Mouse (Mus musculus): Measurements from ENCODE around the gene Nelfe. TPM values are rescaled to one million over a fixed set of nuclear protein-coding genes. Genes with fewer than 3 reads are reported as not detected.
"Not testable (repeated sequence)": the region's sequence is repeated elsewhere in the genome, so short reads cannot be mapped to it uniquely, and the experiment has no call there.

Nelfe gene
- polyA plus RNA-seq, 1 experiment from 2014 or later: 95.0 TPM

DNA sequence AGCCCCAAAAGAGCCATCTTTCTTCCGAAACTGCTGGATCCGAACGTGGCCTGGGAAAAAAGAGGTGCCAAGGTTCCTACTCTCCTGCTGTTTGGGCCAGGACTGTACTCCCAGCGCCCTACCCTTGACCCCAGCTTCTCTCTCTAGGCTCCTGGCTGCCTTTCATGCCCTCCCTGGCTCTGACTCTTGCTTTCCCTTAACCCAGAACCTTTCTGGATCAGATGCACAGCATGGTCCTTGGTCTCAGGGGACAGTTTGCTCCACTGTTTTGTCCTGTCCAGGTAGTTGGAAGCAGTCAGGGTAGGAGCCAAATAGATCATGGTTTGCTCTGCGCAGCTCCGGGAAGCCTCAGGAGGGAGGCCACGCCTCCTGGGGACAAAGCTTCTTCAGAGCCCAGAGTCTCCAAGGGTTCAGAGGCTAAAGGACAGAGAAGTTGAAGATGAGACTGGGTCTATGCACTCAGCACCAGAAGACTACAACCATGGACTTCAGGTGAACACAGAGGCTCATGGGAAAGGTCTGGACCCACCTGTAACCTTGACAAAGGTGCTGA, 35.3 kb upstream of the Nelfe start:
- Histone ChIP-seq H3K4me3 (replicated peaks) (no peak overlapping the region), H3K4me2 (replicated peaks) (no peak overlapping the region), H3K9me3 (no peaks in the 10 kb centered on the region), H3K27me3 (no peaks in the 10 kb centered on the region), H3K36me3 (no peaks in the 10 kb centered on the region), H3K9ac (replicated peaks) (no peak overlapping the region), H3K27ac (no peak overlapping the region), H3K4me1 (replicated peaks) (no peaks in the 10 kb centered on the region)
- no peak for ATAC-seq
- 82% methylated on average over 7 of the region's 7 CpGs for WGBS

- not testable (repeated sequence) for H3K9me3 ChIP-seq; ATAC-seq; H3K4me3 ChIP-seq (replicated peaks); H3K27ac ChIP-seq; H3K4me1 ChIP-seq (replicated peaks); H3K9ac ChIP-seq (replicated peaks); H3K4me2 ChIP-seq (replicated peaks); H3K27me3 ChIP-seq
- H3K36me3 ChIP-seq: peaks cover 79% of the 10 kb centered on the region
- WGBS: 95% methylated on average over 1 of the region's 1 CpGs
These were observed 19.4 kb upstream of the Nelfe start for GRCm38 (mm10) chr17:34830776-34831175.

DNA sequence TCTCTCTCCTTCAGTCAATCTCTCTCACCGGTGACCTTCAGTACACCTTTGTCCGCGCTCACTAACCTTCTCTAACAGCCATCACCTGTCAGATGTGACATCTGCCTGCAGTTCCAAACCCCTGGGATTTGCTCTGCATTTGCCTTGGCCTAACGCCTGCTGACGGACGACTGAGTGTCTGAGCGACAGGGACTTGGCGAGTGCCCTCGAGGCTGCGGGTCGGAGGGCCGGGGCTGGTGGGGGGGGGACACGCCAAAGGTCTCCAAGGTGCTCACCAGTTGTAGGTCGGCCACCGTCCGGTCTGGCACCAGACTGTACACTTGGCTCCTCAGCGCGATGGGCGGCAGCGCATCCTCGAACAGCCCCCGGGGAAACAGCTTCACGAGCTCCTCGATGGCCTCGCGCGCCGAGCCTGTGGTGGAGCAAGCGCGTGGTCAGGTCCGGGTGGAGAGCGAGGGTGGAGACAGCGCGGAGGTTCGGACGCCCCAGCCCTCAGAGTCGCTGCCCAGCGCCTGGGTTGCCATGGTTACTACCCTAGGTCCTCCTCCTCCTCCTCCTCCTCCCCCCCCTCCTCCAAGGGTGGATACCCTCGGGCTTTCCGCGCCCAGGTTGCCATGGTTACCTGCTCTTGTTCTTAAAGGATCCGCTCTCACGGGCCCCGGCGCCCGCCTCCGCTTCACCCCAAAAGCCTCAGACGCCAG, 13.9 kb upstream of the Nelfe start:
- Histone ChIP-seq H3K9me3 (no peaks in the 10 kb centered on the region), H3K27me3 (no peaks in the 10 kb centered on the region), H3K9ac (replicated peaks) (peak overlapping the region; percentile 81), H3K4me3 (replicated peaks) (peak overlapping the region; percentile 70), H3K36me3 (peaks cover 54% of the 10 kb centered on the region), H3K4me2 (replicated peaks) (peak overlapping the region; percentile 99), H3K27ac (peak overlapping the region; percentile 84), H3K4me1 (replicated peaks) (peaks cover 32% of the 10 kb centered on the region)
- ATAC-seq: peak; percentile 84
- WGBS: 4% methylated on average over 48 of the region's 48 CpGs

DNA sequence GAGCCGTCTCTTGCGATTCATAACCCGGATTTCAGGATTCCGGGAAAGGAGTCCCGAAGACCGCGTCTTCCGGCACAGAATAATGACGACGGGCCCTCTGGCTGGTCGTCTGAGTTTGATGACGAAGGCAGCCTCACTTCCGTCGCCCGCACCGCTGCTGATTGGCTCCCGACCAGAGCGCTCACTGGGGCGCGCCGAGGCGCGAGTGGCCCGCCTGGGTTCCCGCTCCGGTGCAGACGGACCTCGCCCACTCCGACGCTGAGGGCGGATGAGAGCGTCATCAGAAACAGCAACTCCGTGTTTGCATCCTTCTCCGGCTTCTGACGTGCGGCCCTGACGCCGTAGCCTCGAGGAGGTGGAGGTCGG, 13.4 kb upstream of the Nelfe start, which contains the start of the genes Stk19 and Dxo:
TSS of gene Stk19 (minus strand) at position 90 of the 366 bp plus-strand sequence.
TSS of gene Dxo (plus strand) at position 164 of the 366 bp plus-strand sequence.
- no peaks in the 10 kb centered on the region for H3K9me3 ChIP-seq
- no peaks in the 10 kb centered on the region for H3K27me3 ChIP-seq
- WGBS: under 1% methylated on average over 40 of the region's 40 CpGs
- H3K4me1 ChIP-seq (replicated peaks): peaks cover 32% of the 10 kb centered on the region
- peak within 1 kb of the TSS; percentile 99 for H3K4me2 ChIP-seq (replicated peaks)
- peak; percentile 95 for ATAC-seq
- H3K36me3 ChIP-seq: peaks cover 56% of the 10 kb centered on the region
- H3K4me3 ChIP-seq (replicated peaks): peak within 1 kb of the TSS; percentile 70
- peak within 1 kb of the TSS; percentile 81 for H3K9ac ChIP-seq (replicated peaks)
- H3K27ac ChIP-seq: peak within 1 kb of the TSS; percentile 84

GRCm38 (mm10) chr17:34837464-34838324, 12.5 kb upstream of the Nelfe start:
- H3K4me1 ChIP-seq (replicated peaks): peaks cover 32% of the 10 kb centered on the region
- H3K36me3 ChIP-seq: peaks cover 56% of the 10 kb centered on the region
- peak overlapping the region; percentile 99 for H3K4me2 ChIP-seq (replicated peaks)
- H3K27ac ChIP-seq: peak overlapping the region; percentile 84; the same call in 1 of the 2 replicates
- WGBS: 38% methylated on average over 43 of the region's 43 CpGs
- no peaks in the 10 kb centered on the region for H3K27me3 ChIP-seq
- peak overlapping the region; percentile 70 for H3K4me3 ChIP-seq (replicated peaks)
- peak; percentile 11 for ATAC-seq
- H3K9me3 ChIP-seq: no peaks in the 10 kb centered on the region
- H3K9ac ChIP-seq (replicated peaks): peak overlapping the region; percentile 81

DNA sequence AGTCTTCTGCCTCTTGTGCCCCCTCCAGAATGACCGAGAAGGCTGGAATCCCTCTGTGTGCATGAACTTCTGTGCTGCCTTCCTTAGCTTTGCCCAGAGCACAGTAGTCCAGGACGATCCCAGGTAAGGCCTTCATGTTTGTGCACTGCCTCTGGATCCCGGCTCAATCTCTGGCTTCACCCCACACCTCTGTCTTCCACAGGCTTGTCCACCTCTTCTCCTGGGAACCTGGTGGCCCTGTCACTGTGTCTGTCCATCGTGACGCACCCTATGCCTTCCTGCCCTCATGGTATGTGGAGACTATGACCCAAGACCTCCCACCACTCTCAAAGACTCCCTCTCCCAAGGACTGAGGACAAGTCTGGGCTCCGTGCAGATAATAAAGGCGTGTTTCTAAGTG, 11.4 kb upstream of the Nelfe start:
- 88% methylated on average over 7 of the region's 7 CpGs for WGBS

DNA sequence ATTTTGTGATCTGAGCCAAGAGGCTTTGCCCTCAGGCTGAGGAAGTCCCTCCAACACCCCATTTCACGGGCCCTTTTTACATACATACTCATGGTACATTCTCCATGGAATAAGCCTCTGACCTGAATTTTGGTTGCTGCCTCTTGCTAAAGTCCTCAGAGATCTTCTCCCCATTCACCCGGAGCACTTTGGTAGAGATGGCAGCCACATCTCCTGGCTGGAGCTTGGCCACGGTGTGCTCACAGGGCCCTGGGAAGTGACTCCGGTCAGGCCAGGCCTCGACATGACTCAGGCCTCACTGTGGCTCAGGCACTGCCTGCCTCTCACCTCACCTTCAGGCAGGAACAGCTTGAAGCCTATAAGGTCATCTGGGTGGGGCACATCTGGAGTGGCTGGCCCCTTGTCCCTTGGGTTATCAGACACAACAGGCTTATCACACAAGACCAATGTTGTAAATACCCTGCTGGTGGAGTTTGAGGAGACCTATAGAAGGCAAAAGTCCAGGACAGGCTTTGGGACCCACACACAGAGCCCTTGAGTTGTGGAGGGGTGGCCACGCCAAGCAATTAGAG, 9.4 kb upstream of the Nelfe start:
- ATAC-seq: no peak
- no peak overlapping the region for H3K9ac ChIP-seq (replicated peaks)
- H3K4me1 ChIP-seq (replicated peaks): peaks cover 21% of the 10 kb centered on the region
- H3K4me2 ChIP-seq (replicated peaks): no peak overlapping the region
- H3K36me3 ChIP-seq: peaks cover 73% of the 10 kb centered on the region
- WGBS: 88% methylated on average over 6 of the region's 6 CpGs
- H3K4me3 ChIP-seq (replicated peaks): no peak overlapping the region
- H3K9me3 ChIP-seq: no peaks in the 10 kb centered on the region
- no peaks in the 10 kb centered on the region for H3K27me3 ChIP-seq
- no peak overlapping the region for H3K27ac ChIP-seq

More for the DNA sequence above, 11.4 kb upstream of the Nelfe start:
- Histone ChIP-seq H3K4me2 (replicated peaks) (no peak overlapping the region), H3K4me1 (replicated peaks) (peaks cover 32% of the 10 kb centered on the region), H3K9me3 (no peaks in the 10 kb centered on the region), H3K4me3 (replicated peaks) (no peak overlapping the region), H3K27me3 (no peaks in the 10 kb centered on the region), H3K27ac (no peak overlapping the region), H3K9ac (replicated peaks) (no peak overlapping the region), H3K36me3 (peaks cover 57% of the 10 kb centered on the region)
- no peak for ATAC-seq

DNA sequence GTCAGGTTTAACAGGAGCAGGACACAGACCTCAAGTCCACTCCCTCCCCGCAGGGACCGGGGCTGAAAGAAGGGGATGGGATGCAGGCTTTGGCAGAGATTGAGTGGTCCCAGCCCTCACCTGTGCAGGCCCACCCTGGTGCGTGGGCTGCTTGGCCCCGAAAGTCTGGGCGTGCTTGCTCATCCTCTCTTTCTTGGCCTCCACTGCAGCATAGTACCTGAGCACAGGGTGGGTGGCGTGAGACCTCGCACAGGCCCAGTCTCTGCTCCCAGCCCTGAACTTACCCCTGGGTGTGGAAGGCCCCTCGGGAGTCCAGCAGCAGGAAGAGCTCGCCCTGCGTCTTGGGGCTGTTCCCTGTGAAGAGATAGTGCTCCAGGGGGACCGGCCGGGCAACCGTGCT, 5.3 kb upstream of the Nelfe start:
- Histone ChIP-seq H3K27ac (no peak overlapping the region), H3K9ac (replicated peaks) (no peak overlapping the region), H3K4me3 (replicated peaks) (no peak overlapping the region), H3K27me3 (no peaks in the 10 kb centered on the region), H3K4me2 (replicated peaks) (no peak overlapping the region), H3K9me3 (no peaks in the 10 kb centered on the region), H3K36me3 (peaks cover 84% of the 10 kb centered on the region), H3K4me1 (replicated peaks) (peaks cover 12% of the 10 kb centered on the region)
- 93% methylated on average over 13 of the region's 13 CpGs for WGBS
- no peak for ATAC-seq

GRCm38 (mm10) chr17:34847192-34847591, 3.0 kb upstream of the Nelfe start:
- Histone ChIP-seq H3K9me3 (no peaks in the 10 kb centered on the region), H3K27me3 (no peaks in the 10 kb centered on the region), H3K4me3 (replicated peaks) (no peak overlapping the region), H3K9ac (replicated peaks) (no peak overlapping the region), H3K36me3 (peaks cover 61% of the 10 kb centered on the region), H3K4me1 (replicated peaks) (peaks cover 26% of the 10 kb centered on the region), H3K27ac (no peak overlapping the region), H3K4me2 (replicated peaks) (no peak overlapping the region)
- no peak for ATAC-seq
- WGBS: 88% methylated on average over 6 of the region's 6 CpGs

GRCm38 (mm10) chr17:34847615-34848014, 2.6 kb upstream of the Nelfe start:
- Histone ChIP-seq H3K9me3 (no peaks in the 10 kb centered on the region), H3K4me1 (replicated peaks) (peaks cover 26% of the 10 kb centered on the region), H3K4me2 (replicated peaks) (no peak overlapping the region), H3K27ac (no peak overlapping the region), H3K27me3 (no peaks in the 10 kb centered on the region), H3K36me3 (peaks cover 61% of the 10 kb centered on the region), H3K9ac (replicated peaks) (no peak overlapping the region), H3K4me3 (replicated peaks) (no peak overlapping the region)
- 95% methylated on average over 7 of the region's 7 CpGs for WGBS
- ATAC-seq: no peak

DNA sequence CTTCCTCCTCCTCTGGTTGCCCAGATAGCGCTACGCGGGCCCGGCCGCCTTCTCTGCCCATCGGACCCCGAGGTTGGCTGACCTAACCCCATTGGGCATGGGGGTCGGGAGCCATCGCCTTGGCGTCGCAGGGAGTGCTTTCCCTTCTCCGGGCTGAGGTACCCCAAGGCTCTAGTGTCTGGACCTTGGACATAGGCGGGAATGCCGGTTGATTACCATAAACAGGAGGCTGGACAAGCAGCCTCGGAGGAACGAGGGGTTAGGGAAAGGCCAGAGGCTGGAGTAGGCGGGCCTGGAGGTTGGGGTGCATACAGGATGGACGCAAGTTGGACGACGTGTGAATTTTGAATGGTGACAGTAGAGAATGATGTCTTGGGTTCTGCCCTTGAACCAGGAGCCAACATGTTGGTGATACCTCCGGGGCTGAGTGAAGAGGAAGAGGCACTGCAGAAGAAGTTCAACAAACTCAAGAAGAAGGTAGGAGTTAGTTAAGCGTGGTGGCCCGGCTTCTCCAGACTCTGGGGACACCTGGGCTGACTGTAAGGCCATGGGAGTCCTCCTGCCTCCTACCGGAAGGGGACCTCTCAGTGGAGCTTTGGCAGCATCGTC, 430 bp downstream of the Nelfe start:
- peak overlapping the region; percentile 97 for H3K4me2 ChIP-seq (replicated peaks)
- no peak for ATAC-seq
- H3K27ac ChIP-seq: peak overlapping the region; percentile 61; the same call in 1 of the 2 replicates
- peaks cover 57% of the 10 kb centered on the region for H3K36me3 ChIP-seq
- H3K4me1 ChIP-seq (replicated peaks): peaks cover 26% of the 10 kb centered on the region
- peak overlapping the region; percentile 91 for H3K4me3 ChIP-seq (replicated peaks)
- H3K9ac ChIP-seq (replicated peaks): peak overlapping the region; percentile 90
- H3K27me3 ChIP-seq: no peaks in the 10 kb centered on the region
- no peaks in the 10 kb centered on the region for H3K9me3 ChIP-seq
- WGBS: 2% methylated on average over 25 of the region's 25 CpGs

Data from midbrain, embryonic 13.5 days (tissue).